Mouse (Mus musculus) olfactory bulb, adult 2 months (tissue): ENCODE results near the gene H3f3b. TPM values are rescaled to one million over a fixed set of nuclear protein-coding genes. Genes with fewer than 3 reads are reported as not detected.

Experiments
- H3K27ac ChIP-seq: fragments of 200-500 bp; 2 replicates; pipeline ENCODE4 v1.5.1; 2012; ENCODE audit warnings: low read depth, low read length; ENCODE audit not compliant: insufficient read depth
- H3K4me1 ChIP-seq: fragments of 200-500 bp; 2 replicates; pipeline ENCODE4 v1.6.1; 2012; ENCODE audit warnings: low read length; ENCODE audit not compliant: control insufficient read depth, insufficient read depth
- H3K4me3 ChIP-seq: fragments of 200-500 bp; 2 replicates; pipeline ENCODE4 v1.5.1; 2012; ENCODE audit warnings: mild to moderate bottlenecking, low read depth, low read length, moderate library complexity; ENCODE audit not compliant: insufficient read depth
- CTCF ChIP-seq: fragments of 200-500 bp; IDR thresholded peaks from 2 replicates; pipeline ENCODE4 v1.5.1; 2012; ENCODE audit warnings: low read depth, mild to moderate bottlenecking, low read length, moderate library complexity; ENCODE audit not compliant: insufficient read depth
- POLR2A ChIP-seq: fragments of 200-500 bp; IDR thresholded peaks from 2 replicates; pipeline ENCODE4 v1.6.1; 2012; ENCODE audit warnings: mild to moderate bottlenecking, low read depth, low read length, moderate library complexity; ENCODE audit not compliant: insufficient read depth
- WGBS: fragments of 180-500 bp; shearing (Covaris S2); methylation state at CpG from one replicate; pipeline ENCODE4 v1.1.7; 2018; 5-methylcytosine and 5-hydroxymethylcytosine counted together
- polyA plus RNA-seq: library from polyadenylated mRNA; stranded (reverse); fragments of >200 nt; gene quantifications from 2 replicates; pipeline ENCODE4 v1.2.4, GENCODE M21; 2012; ENCODE audit warnings: low replicate concordance; ENCODE audit not compliant: missing spikeins, insufficient read depth, insufficient read length

The H3f3b gene
- 341 and 464 TPM in 2 replicates for polyA plus RNA-seq

DNA sequence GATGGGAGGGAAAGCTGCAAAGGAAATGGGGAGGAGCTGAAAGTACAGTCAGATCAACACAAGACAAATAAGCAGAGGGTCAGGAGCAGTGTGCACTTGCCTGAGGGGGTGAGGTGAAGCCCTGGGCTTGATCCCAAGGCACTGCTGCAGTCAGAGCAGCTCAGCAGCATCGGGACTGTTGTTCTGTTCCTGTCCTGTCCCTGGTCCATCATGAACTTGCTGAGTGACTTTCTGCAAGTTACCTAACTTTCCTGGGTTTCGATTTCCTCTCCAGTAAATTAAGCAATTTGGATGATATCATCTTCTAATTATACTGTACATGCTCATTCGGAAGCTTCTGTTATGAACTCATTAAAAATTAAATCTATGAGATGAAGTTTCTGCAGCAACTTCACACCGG is at the start of gene H3f3b:
H3f3b (minus strand) TSS at position 207 of the 400 bp plus-strand sequence.
- Histone ChIP-seq H3K4me1 (peaks cover 8% of the 10 kb centered on the region), H3K4me3 (no peak within 1 kb of the TSS), H3K27ac (no peak within 1 kb of the TSS)
- no peak for TF ChIP-seq CTCF
- TF ChIP-seq POLR2A, result no peak
- 71% methylated on average over 4 of the region's 4 CpGs for WGBS

DNA sequence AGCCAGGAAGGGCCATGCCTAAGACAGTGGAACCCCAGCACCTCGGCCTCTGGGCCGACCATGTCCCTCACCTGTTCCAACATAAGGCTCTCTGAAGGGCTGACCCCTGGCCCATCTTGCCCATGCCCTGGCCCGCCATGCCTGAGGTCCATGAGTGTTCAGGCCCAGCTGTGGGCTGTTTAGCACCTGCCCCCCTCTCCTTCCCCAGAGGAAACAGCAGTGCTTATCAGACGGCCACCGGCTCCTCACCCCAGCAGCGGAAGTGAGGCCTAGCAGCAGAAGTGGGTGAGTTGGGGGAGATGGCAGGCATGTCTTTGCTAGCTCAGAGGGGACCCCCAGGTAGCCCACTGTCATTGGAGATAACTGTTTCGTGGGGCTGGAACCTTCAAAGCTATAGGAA is 49.1 kb upstream of the H3f3b start:
- Histone ChIP-seq H3K4me1 (peaks cover 52% of the 10 kb centered on the region), H3K4me3 (no peak overlapping the region; the same call in 1 of the 2 replicates), H3K27ac (no peak overlapping the region)
- WGBS, result 92% methylated on average over 7 of the region's 7 CpGs
- TF ChIP-seq POLR2A (no peak), CTCF (no peak)

DNA sequence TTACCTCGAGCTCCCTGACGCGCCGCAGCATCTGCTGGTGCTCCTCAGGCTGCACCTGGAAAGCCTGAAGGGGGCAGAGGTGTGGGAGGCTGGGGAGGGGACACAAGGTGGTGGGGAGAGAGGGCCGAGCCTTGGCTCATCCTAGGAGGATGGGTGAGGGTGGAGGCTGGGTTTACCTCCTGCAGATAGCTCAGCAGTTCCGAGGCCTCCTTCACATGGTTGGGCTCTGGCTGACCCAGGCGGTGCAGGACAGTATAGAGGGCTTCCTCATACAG is 48.4 kb upstream of the H3f3b start:
- TF ChIP-seq CTCF, result no peak
- no peak for TF ChIP-seq POLR2A
- Histone ChIP-seq H3K4me1 (peaks cover 51% of the 10 kb centered on the region), H3K27ac (no peak overlapping the region), H3K4me3 (no peak overlapping the region)
- WGBS, result 72% methylated on average over 7 of the region's 7 CpGs

DNA sequence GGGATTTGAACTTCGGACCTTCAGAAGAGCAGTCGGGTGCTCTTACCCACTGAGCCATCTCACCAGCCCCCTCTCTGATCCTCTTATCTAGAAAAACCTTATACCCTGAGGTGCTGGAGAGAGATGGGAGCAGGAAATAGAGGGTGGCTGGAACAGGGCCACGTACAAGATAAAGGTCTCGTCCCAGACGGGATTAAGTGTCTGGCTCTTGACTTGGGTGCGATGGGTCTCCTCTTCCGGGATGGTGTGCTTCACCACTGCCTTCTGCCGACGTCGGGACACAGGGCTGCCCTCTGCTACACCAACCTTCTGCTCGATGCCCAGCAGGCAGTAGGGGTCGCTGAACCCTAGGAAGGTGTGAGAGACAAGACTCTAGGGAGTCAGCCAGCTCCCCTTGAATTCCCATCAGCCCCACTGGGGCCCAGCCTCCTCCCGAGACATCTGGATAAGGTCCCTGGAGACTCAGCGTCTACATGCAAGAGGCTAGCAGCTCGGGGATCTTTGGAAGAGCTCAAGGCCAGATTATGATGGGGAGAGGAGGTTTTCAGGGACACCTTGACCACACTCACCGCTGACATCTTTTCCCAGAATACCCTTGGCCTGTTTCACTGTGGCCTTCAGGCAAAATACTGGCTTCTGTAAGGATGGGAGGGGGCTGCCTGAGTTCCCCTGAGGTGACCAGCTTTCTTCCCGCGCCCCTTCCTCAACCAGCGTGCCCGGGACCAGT is 47.9 kb upstream of the H3f3b start:
- Histone ChIP-seq H3K4me3 (no peak overlapping the region), H3K27ac (no peak overlapping the region), H3K4me1 (peaks cover 47% of the 10 kb centered on the region)
- TF ChIP-seq CTCF (no peak), POLR2A (no peak)
- WGBS, result 60% methylated on average over 20 of the region's 20 CpGs

DNA sequence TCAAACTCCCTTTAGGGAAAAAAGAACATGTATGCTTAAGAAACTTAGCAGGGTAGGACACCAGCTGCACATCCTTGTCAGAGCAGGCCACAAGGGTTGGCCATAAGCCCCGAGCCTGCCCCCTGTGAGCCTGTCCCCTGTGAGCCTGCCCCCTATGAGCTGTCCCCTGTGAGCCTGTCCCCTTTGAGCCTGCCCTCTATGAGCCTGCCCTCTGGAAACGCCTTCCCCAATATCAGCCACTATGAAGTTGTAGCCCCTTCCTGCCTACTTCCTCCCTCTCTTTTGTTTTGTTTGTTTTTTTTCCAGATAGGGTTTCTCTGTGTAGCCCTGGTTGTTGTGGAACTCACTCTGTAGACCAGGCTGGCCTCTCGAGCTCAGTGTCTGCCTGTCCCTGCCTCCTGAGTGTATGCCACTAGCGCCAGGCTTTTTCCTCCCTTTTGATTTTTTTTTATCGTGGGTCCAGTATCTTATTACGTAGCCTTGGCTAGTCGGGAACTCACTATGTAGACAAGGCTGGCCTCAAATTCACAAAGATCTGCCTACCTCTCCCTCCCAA is 46.8 kb upstream of the H3f3b start:
- 75% methylated on average over 7 of the region's 7 CpGs for WGBS
- Histone ChIP-seq H3K4me1 (peaks cover 39% of the 10 kb centered on the region), H3K4me3 (no peak overlapping the region), H3K27ac (no peak overlapping the region)
- TF ChIP-seq CTCF, result no peak
- TF ChIP-seq POLR2A, result no peak

DNA sequence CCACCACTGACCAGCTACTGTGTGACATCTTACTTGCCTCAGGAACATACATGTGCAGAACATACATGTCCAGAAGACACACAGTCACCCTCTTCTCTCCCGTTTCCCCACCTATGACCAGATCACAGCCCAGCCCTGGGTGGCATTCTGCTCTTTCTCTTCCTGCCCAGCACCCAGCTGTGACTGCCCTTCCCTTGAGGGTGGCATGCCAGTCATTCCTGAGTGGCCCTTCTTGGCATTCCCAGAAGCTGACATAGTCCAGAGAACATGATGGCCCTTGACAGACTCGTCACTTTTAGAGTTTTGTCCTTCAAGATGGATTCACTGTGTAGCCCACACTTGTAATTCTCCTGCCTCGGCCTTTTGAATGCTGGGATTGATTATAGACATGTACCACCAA is 44.8 kb upstream of the H3f3b start:
- Histone ChIP-seq H3K4me1 (peaks cover 26% of the 10 kb centered on the region), H3K27ac (no peak overlapping the region), H3K4me3 (no peak overlapping the region)
- WGBS, result 89% methylated on average over 3 of the region's 3 CpGs
- TF ChIP-seq POLR2A (no peak), CTCF (no peak)

DNA sequence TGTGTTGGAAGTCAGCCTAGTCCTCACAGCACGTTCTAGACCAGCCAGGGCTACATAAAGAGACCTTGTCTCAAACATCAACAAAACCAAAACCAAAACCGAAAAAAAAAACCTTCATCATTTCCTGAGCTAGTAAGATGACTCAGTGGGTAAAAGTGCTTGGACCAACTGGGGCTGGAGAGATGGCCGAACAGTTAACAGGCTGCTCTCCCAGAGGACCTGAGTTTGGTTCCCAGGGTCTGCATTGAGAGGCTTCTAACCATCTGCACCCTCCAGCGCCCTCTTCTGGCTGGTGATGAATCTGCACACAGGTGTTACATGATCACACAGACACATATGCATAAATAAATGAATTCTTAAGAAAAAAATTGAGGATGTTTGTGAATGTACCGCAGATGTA is 43.7 kb upstream of the H3f3b start:
- Histone ChIP-seq H3K4me3 (no peak overlapping the region), H3K4me1 (peaks cover 15% of the 10 kb centered on the region), H3K27ac (no peak overlapping the region)
- 61% methylated on average over 5 of the region's 5 CpGs for WGBS
- TF ChIP-seq POLR2A, result no peak
- peak; percentile 29; the same call in 1 of the 2 replicates for TF ChIP-seq CTCF

DNA sequence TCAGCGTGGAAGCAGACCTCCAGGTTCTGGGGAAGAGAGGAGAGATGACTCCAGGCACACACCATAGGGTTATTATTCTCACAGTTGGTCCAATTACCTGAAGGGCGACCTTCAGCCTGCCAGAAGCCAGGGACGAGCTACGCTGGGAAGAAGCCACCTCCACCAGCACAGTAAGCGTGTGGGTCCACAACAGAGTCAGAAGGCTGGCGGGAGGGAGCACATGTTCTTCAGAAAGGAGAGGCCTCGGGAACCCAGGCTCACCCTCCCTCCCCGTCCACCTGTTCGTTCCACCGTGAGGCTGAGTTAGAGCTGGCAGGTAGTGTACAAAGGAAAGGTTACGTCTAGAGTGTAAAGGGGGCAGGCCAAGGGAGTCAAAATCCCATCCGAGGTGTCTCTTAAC is 37.6 kb upstream of the H3f3b start:
- WGBS, result 88% methylated on average over 12 of the region's 12 CpGs
- H3K27ac ChIP-seq, result no peak overlapping the region
- no peak for TF ChIP-seq POLR2A
- no peak for TF ChIP-seq CTCF
- H3K4me3 ChIP-seq, result no peak overlapping the region
- peaks cover 7% of the 10 kb centered on the region for H3K4me1 ChIP-seq

DNA sequence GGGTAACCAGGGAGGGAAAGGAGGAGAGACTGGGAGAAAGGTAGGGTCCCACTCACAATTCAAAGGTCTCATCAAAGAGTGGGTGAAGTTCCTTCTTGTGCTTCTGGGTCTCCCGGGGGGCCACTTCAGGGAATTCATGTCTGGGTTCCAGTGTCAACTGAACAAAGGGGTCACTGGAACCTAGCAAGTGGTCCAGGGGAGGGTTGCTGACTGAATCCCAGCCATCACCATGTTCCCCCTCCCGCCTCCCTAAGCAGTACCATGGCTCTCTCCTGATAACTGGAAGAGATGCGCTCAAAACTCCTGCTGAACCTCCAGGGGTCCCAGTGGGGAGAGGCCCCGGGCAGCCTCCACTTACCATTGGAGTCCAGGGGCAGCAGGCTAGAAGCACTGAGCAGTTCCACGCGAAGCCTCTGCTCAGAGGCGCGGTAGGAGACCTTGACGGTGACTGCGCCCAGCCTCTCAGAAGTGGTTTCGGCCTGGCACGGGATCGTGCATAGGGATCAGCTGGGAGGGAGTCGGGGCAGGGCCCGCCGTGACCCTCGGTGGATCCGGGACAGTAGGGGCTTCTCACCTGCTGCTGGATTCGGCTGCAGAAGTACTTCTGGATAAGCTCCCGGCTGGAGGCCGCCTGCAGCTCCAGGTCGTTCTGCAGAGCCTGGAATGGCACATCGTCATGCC is 36.6 kb upstream of the H3f3b start:
- H3K4me3 ChIP-seq, result no peak overlapping the region
- no peak overlapping the region for H3K27ac ChIP-seq
- H3K4me1 ChIP-seq, result peaks cover 5% of the 10 kb centered on the region
- no peak for TF ChIP-seq POLR2A
- no peak for TF ChIP-seq CTCF
- 77% methylated on average over 23 of the region's 23 CpGs for WGBS
